Mouse (Mus musculus) monocyte, adult 59 days (primary cell): ENCODE data around the gene Galnt18. TPM values are rescaled to one million over a fixed set of nuclear protein-coding genes. Genes with fewer than 3 reads are reported as not detected.

Experiments
- total RNA-seq, 2 experiments: library from RNA; stranded (reverse); gene quantifications; one replicate each; pipeline ENCODE4 v1.2.4; 2023

The Galnt18 gene
- not detected for total RNA-seq

DNA sequence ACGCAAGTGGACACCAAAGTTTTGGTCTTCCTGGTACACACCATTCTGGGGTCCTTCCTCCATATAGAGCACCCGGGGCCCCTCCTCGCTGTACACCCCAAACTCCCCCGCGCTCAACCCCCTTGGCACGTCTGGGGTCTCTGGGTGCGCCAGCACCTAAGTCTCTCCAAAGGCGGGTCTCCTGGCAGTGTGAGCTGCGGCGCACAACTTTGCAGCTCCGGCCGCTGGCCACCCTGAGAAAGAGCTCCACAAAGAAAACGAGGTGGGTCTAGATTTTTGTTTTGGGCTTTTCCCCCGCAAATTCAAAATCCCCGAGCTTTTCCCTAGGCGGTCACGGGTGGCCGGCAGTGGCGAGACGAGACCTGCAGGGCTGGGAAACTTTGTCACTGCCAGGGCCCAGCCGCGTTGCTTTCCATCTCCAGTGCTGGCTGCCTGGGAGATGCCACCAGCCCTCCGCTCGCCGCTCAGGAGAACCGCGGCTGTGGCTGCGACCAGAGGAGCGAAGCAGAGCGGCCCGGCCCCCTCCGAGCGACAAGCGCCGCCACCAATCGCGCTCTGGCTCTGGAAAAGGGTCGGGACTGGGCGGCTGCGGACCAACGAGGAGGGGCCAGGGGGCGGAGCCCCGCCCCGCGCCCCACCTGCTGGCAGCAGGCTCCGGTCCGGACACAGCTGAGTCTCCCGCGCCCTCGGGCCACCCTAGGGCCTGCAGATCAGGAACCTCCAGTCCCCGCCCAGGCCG, at the start of gene Galnt18:
Galnt18 (minus strand) TSS at position 474 of the 739 bp plus-strand sequence.

Other genes starting within 250 kb of the Galnt18 start
- 10 to 100 TPM; 63.0 to 66.6 TPM for gene Usp47, start 243.5 kb upstream of the Galnt18 start, total RNA-seq